Mouse (Mus musculus) neural tube, embryonic 14.5 days (tissue): ENCODE results near the gene Uba5. TPM values are rescaled to one million over a fixed set of nuclear protein-coding genes. Genes with fewer than 3 reads are reported as not detected.

Experiments
- ATAC-seq: fragments of 200-750 bp; cut with Nextera tagmentation; 2 replicates; pipeline ENCODE4 v1.8.0; 2017; ENCODE audit warnings: low read depth, mild to moderate bottlenecking, moderate TSS enrichment, moderate library complexity
- H3K27ac ChIP-seq: fragments of 300-500 bp; sonication (generic); 2 replicates; pipeline ENCODE4 v1.5.1; 2014; ENCODE audit warnings: low read depth, mild to moderate bottlenecking, control low read depth, low read length, moderate library complexity, mixed read lengths
- H3K27me3 ChIP-seq: fragments of 300-500 bp; sonication (generic); 2 replicates; pipeline ENCODE4 v1.6.1; 2014; ENCODE audit warnings: low read length; ENCODE audit not compliant: control insufficient read depth, insufficient read depth
- H3K36me3 ChIP-seq: fragments of 300-500 bp; sonication (generic); 2 replicates; pipeline ENCODE4 v1.6.1; 2014; ENCODE audit warnings: low read length, mixed read lengths; ENCODE audit not compliant: control insufficient read depth, insufficient read depth
- H3K4me1 ChIP-seq: fragments of 300-500 bp; sonication (generic); 2 replicates; pipeline ENCODE4 v1.6.1; 2014; ENCODE audit warnings: low read length; ENCODE audit not compliant: control insufficient read depth, insufficient read depth
- H3K4me2 ChIP-seq: fragments of 300-500 bp; sonication (generic); 2 replicates; pipeline ENCODE4 v1.6.1; 2014; ENCODE audit warnings: mild to moderate bottlenecking, low read depth, low read length, control low read depth
- H3K4me3 ChIP-seq: fragments of 300-500 bp; sonication (generic); 2 replicates; pipeline ENCODE4 v1.5.1; 2014; ENCODE audit warnings: low read depth, low read length, control low read depth, mixed read lengths
- H3K9ac ChIP-seq: fragments of 300-500 bp; sonication (generic); replicated peaks from 2 replicates; pipeline ENCODE4 v1.6.1; 2014; ENCODE audit warnings: low read depth, mild to moderate bottlenecking, control low read depth, low read length, mixed read lengths
- H3K9me3 ChIP-seq: fragments of 300-500 bp; sonication (generic); 2 replicates; pipeline ENCODE4 v1.6.1; 2016; ENCODE audit warnings: low read length; ENCODE audit not compliant: control insufficient read depth
- WGBS: fragments of 180-500 bp; shearing (Covaris S2); extraction: QIAGEN DNeasy Blood & Tissue Kit; methylation state at CpG from one replicate; pipeline ENCODE4 v1.1.7; 2014; 5-methylcytosine and 5-hydroxymethylcytosine counted together
- polyA plus RNA-seq: library from polyadenylated mRNA; unstranded; fragments of >200 nt; fragmentation: Nextera tagmentation; extraction: Ambion mirVana; gene quantifications from 2 replicates; pipeline ENCODE4 v1.2.1, GENCODE M21; 2014

Uba5 gene
- 72.6 and 83.2 TPM in 2 replicates for polyA plus RNA-seq

GRCm38 (mm10) chr9:104062430-104063243 lies at the start of gene Uba5:
TSS of gene Uba5 (minus strand) at chr9:104063134.
- Histone ChIP-seq H3K4me3 (peak within 1 kb of the TSS; percentile 100), H3K9me3 (no peaks in the 10 kb centered on the region), H3K27ac (peak within 1 kb of the TSS; percentile 64), H3K27me3 (no peaks in the 10 kb centered on the region; the same call in 1 of the 2 replicates), H3K36me3 (peaks cover 19% of the 10 kb centered on the region), H3K4me2 (peak within 1 kb of the TSS; percentile 92), H3K9ac (peak within 1 kb of the TSS; percentile 83), H3K4me1 (peaks cover 12% of the 10 kb centered on the region)
- under 1% methylated on average over 56 of the region's 59 CpGs for WGBS
- peak; percentile 77 for ATAC-seq

- H3K27me3 ChIP-seq: no peaks in the 10 kb centered on the region
- no peak overlapping the region for H3K27ac ChIP-seq
- H3K4me2 ChIP-seq: no peak overlapping the region
- no peak overlapping the region for H3K4me3 ChIP-seq
- ATAC-seq: no peak
- no peaks in the 10 kb centered on the region for H3K4me1 ChIP-seq
- 92% methylated on average over 5 of the region's 5 CpGs for WGBS
- no peaks in the 10 kb centered on the region for H3K9me3 ChIP-seq
- H3K9ac ChIP-seq: no peak overlapping the region
- no peaks in the 10 kb centered on the region for H3K36me3 ChIP-seq
Observed at GRCm38 (mm10) chr9:104109151-104109550, 46.2 kb upstream of the Uba5 start.

- no peak for ATAC-seq
- H3K4me3 ChIP-seq: no peak overlapping the region
- H3K27me3 ChIP-seq: no peaks in the 10 kb centered on the region
- no peaks in the 10 kb centered on the region for H3K4me1 ChIP-seq
- H3K4me2 ChIP-seq: no peak overlapping the region
- H3K9ac ChIP-seq: no peak overlapping the region
- 74% methylated on average over 2 of the region's 2 CpGs for WGBS
- no peaks in the 10 kb centered on the region for H3K9me3 ChIP-seq
- H3K27ac ChIP-seq: no peak overlapping the region
- no peaks in the 10 kb centered on the region for H3K36me3 ChIP-seq
Observed at GRCm38 (mm10) chr9:104108571-104109143, 45.7 kb upstream of the Uba5 start.

GRCm38 (mm10) chr9:104107482-104107881 lies 44.5 kb upstream of the Uba5 start:
- Histone ChIP-seq H3K9me3 (no peaks in the 10 kb centered on the region), H3K36me3 (no peaks in the 10 kb centered on the region), H3K4me1 (no peaks in the 10 kb centered on the region), H3K27ac (no peak overlapping the region), H3K9ac (no peak overlapping the region), H3K4me2 (no peak overlapping the region), H3K27me3 (no peaks in the 10 kb centered on the region), H3K4me3 (no peak overlapping the region)
- WGBS: 82% methylated on average over 6 of the region's 6 CpGs
- no peak for ATAC-seq

- no peaks in the 10 kb centered on the region for H3K27me3 ChIP-seq
- no peaks in the 10 kb centered on the region for H3K9me3 ChIP-seq
- 84% methylated on average over 9 of the region's 9 CpGs for WGBS
- no peak for ATAC-seq
- no peaks in the 10 kb centered on the region for H3K4me1 ChIP-seq
- no peak overlapping the region for H3K27ac ChIP-seq
- no peaks in the 10 kb centered on the region for H3K36me3 ChIP-seq
- H3K4me2 ChIP-seq: no peak overlapping the region
- H3K9ac ChIP-seq: no peak overlapping the region
- no peak overlapping the region for H3K4me3 ChIP-seq
Observed at GRCm38 (mm10) chr9:104106930-104107329, 44.0 kb upstream of the Uba5 start.

- WGBS: 80% methylated on average over 2 of the region's 2 CpGs
- Histone ChIP-seq H3K4me3 (no peak overlapping the region), H3K9me3 (no peaks in the 10 kb centered on the region), H3K27me3 (no peaks in the 10 kb centered on the region), H3K4me2 (no peak overlapping the region), H3K4me1 (no peaks in the 10 kb centered on the region), H3K36me3 (no peaks in the 10 kb centered on the region), H3K27ac (no peak overlapping the region), H3K9ac (no peak overlapping the region)
- no peak for ATAC-seq
Observed at GRCm38 (mm10) chr9:104104986-104105385, 42.1 kb upstream of the Uba5 start.

- whole genome bisulfite sequencing: 41% methylated on average over 2 of the region's 2 CpGs
- Histone ChIP-seq H3K4me2 (no peak overlapping the region), H3K27ac (no peak overlapping the region), H3K4me3 (no peak overlapping the region), H3K9ac (no peak overlapping the region), H3K9me3 (no peaks in the 10 kb centered on the region), H3K27me3 (no peaks in the 10 kb centered on the region), H3K36me3 (no peaks in the 10 kb centered on the region), H3K4me1 (no peaks in the 10 kb centered on the region)
- no peak for ATAC-seq
Observed at GRCm38 (mm10) chr9:104102901-104103300, 40.0 kb upstream of the Uba5 start.

- Histone ChIP-seq H3K9me3 (no peaks in the 10 kb centered on the region), H3K4me1 (no peaks in the 10 kb centered on the region), H3K9ac (no peak overlapping the region), H3K27me3 (no peaks in the 10 kb centered on the region), H3K36me3 (no peaks in the 10 kb centered on the region), H3K4me2 (no peak overlapping the region), H3K27ac (no peak overlapping the region), H3K4me3 (no peak overlapping the region)
- ATAC-seq: no peak
- WGBS: 34% methylated on average over 6 of the region's 6 CpGs
Observed at GRCm38 (mm10) chr9:104102301-104102700, 39.4 kb upstream of the Uba5 start.

GRCm38 (mm10) chr9:104101458-104101857 lies 38.5 kb upstream of the Uba5 start:
- Histone ChIP-seq H3K4me1 (no peaks in the 10 kb centered on the region), H3K36me3 (no peaks in the 10 kb centered on the region), H3K4me3 (no peak overlapping the region), H3K27ac (no peak overlapping the region), H3K4me2 (no peak overlapping the region), H3K9me3 (no peaks in the 10 kb centered on the region), H3K27me3 (no peaks in the 10 kb centered on the region), H3K9ac (no peak overlapping the region)
- ATAC-seq: no peak
- WGBS: 36% methylated on average over 3 of the region's 3 CpGs
